Mouse (Mus musculus) left cerebral cortex, adult 9 months (tissue): ENCODE data around the gene Pear1.

Source experiments
- DNase-seq, 2 experiments: peaks; one replicate each; pipeline ENCODE4 v3.0.0; 2022; ENCODE audit warnings: low spot score in 2 of 2

Gene Pear1

GRCm38 (mm10) chr3:87728696-87729095, 95.4 kb downstream of the Pear1 start:
- DNase-seq: no peak

GRCm38 (mm10) chr3:87726191-87726590, 97.9 kb downstream of the Pear1 start:
- no peak for DNase-seq

- no peak for DNase-seq
Observed at GRCm38 (mm10) chr3:87725396-87726160, 98.5 kb downstream of the Pear1 start.

- no peak for DNase-seq
Observed at GRCm38 (mm10) chr3:87724556-87724955, 99.5 kb downstream of the Pear1 start.

- DNase-seq: no peak
Observed at GRCm38 (mm10) chr3:87718525-87718924, 105.6 kb downstream of the Pear1 start.
